Mouse (Mus musculus) stomach, postnatal 0 days (tissue): Measurements from ENCODE around the gene Gm20458.

Source experiments
- CTCF ChIP-seq: IDR thresholded peaks from 2 replicates; pipeline ENCODE4 v1.5.1; 2016; ENCODE audit warnings: antibody characterized with exemption, low read depth, mild to moderate bottlenecking, moderate library complexity
- EP300 ChIP-seq: optimal IDR thresholded peaks from 2 replicates; pipeline ENCODE3; 2016; ENCODE audit warnings: antibody characterized with exemption

DNA sequence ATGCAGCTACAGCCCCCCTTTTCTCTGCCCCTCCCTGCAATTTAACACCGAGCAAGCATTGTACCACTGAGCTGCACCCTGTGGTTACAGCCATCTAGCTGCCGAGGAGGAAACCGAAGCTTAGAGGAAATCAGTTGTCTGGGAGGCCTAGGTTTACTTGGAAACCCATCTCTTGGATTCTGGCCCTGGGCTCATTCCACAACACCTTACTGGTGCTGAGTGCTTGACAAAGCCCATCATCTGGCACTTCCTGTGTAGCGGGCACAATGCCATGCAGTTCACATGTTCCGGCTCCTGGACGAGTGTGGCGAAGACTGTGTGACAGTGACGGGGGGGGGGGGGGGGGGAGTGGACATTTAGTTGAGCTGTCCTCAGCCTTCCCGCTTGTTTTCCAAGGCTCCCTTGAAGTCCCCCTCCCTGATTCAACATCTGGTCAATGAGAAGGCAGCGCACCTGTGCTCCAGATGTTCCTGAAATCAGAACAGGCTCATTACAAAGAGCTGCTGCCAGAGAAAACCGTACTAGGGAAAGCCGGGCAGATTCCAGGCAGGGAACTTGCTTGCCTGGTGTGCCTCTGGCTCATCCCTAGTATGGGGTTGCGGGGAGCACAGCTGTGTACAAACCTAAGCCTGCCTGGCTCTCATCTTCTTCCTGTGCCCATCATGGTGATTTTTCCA, 8.6 kb upstream of the Gm20458 start:
- no peak for TF ChIP-seq CTCF
- TF ChIP-seq EP300, result no peak
